ENCODE assay signal across 12 mouse cellular contexts in genomic region chrX:42063621-42064020, GRCm38 (mm10).
"Had no signal": no experiment of that assay in that cellular context is flagged by ENCODE, and none has a peak within 500 bp of the region (broad histone marks: within the 10 kb centered on the region; RNA-seq: fewer than 3 reads in every experiment).

No protein-coding gene starts in this region.

- H3K4me3 ChIP-seq: layer of hippocampus, adult 2 months; limb, embryonic 12.5 days; liver, embryonic 13.5 days; midbrain, embryonic 13.5 days had no signal

- H3K4me2 ChIP-seq: limb, embryonic 12.5 days; liver, embryonic 13.5 days; lung, embryonic 14.5 days; midbrain, embryonic 13.5 days had no signal

- H3K36me3 ChIP-seq: limb, embryonic 12.5 days; liver, embryonic 13.5 days; midbrain, embryonic 13.5 days had no signal

- ATAC-seq: hindbrain, embryonic 16.5 days; inflammation-experienced regulatory T-cells, adult 6 months; midbrain, embryonic 13.5 days had no signal

- H3K27me3 ChIP-seq: limb, embryonic 12.5 days; liver, embryonic 13.5 days; midbrain, embryonic 13.5 days had no signal

- DNase-seq: liver, embryonic 13.5 days; lung, embryonic 14.5 days; lung, postnatal 14 days; spleen, adult 18-20 months; thymus, adult 18-20 months; thymus, postnatal 14 days had no signal

- H3K9me3 ChIP-seq: limb, embryonic 12.5 days; liver, embryonic 13.5 days; midbrain, embryonic 13.5 days had no signal

- H3K27ac ChIP-seq: kidney, postnatal 0 days; layer of hippocampus, adult 2 months; limb, embryonic 12.5 days; liver, embryonic 13.5 days; midbrain, embryonic 13.5 days had no signal

- H3K9ac ChIP-seq: limb, embryonic 12.5 days; liver, embryonic 13.5 days; lung, embryonic 14.5 days; midbrain, embryonic 13.5 days had no signal

- H3K4me1 ChIP-seq: limb, embryonic 12.5 days; midbrain, embryonic 13.5 days had no signal
